Mouse (Mus musculus): ENCODE data around the gene Dctn2.

GRCm38 (mm10) chr10:127225732-127226131, 40.4 kb upstream of the Dctn2 start:
- TF ChIP-seq E2F4 (IDR thresholded peaks at IDR 0.05; ENCODE audit: borderline replicate concordance, low read depth, low read length) (no peak), USF1 (IDR thresholded peaks at IDR 0.05; ENCODE audit: low read depth, low read length) (no peak), CTCF (IDR thresholded peaks at IDR 0.05 in 2 of 3, conservative IDR thresholded peaks at IDR 0.05 in 1 of 3; ENCODE audit: control insufficient read depth in 1 of 3, insufficient read depth in 1 of 3, low read depth in 2 of 3, low read length in 3 of 3, poor library complexity in 1 of 3, severe bottlenecking in 1 of 3) (no peak)

Data from MEL (cell line).